In genomic region chr4:141031733-141032132, GRCm38 (mm10) we compare ENCODE assay signal across 8 mouse cellular contexts. TPM values are rescaled to one million over a fixed set of nuclear protein-coding genes. Genes with fewer than 3 reads are reported as not detected.
DNase-seq lines count a peak whose midpoint lies in the region; ATAC-seq and TF ChIP-seq lines count a peak whose summit lies in the region.

No protein-coding gene starts in this region.

- H3K4me3 ChIP-seq in gastrocnemius, adult 2 months = no peak overlapping the region
- no peak overlapping the region for H3K4me3 ChIP-seq in intestine, embryonic 15.5 days (replicated peaks)
- no peak overlapping the region for H3K4me3 ChIP-seq in midbrain, embryonic 13.5 days (replicated peaks)

- no peak overlapping the region for H3K9ac ChIP-seq in intestine, embryonic 15.5 days
- H3K9ac ChIP-seq in midbrain, embryonic 13.5 days (replicated peaks) = no peak overlapping the region

- H3K27ac ChIP-seq in gastrocnemius, adult 2 months = peak overlapping the region; percentile 88
- H3K27ac ChIP-seq in intestine, embryonic 15.5 days = no peak overlapping the region
- no peak overlapping the region for H3K27ac ChIP-seq in midbrain, embryonic 13.5 days

- DNase-seq in right cerebral cortex, adult 18-20 months = peak; percentile 76
- no peak for DNase-seq in right cerebral cortex, postnatal 36 days (ENCODE audit: low spot score in 2 of 2)
- peak; percentile 87 to 88 for DNase-seq in cerebellum, postnatal 36 days
- DNase-seq in gastrocnemius, adult 2 months = peak; percentile 91
- DNase-seq in left cerebral cortex, postnatal 36 days (ENCODE audit: low spot score in 2 of 2) = peak; percentile 75 to 76
- peak; percentile 60 to 82 for DNase-seq in spleen, adult 18-20 months

- intact Hi-C loops in gastrocnemius, adult 2 months (cut with DNase I) = loop anchor here (1.0 to 10.0 kb wide), 2 partner anchors 67 to 247 kb away; no protein-coding TSS in a partner anchor
- intact Hi-C loops in left cerebral cortex, postnatal 36 days (cut with DNase I) = loop anchor here (2.0 kb wide), 1 partner anchor 67 kb away; no protein-coding TSS in a partner anchor

- no peaks in the 10 kb centered on the region; the same call in 1 of the 2 replicates for H3K36me3 ChIP-seq in intestine, embryonic 15.5 days
- H3K36me3 ChIP-seq in midbrain, embryonic 13.5 days = peaks cover 85% of the 10 kb centered on the region

- H3K27me3 ChIP-seq in intestine, embryonic 15.5 days (replicated peaks) = no peaks in the 10 kb centered on the region
- no peaks in the 10 kb centered on the region for H3K27me3 ChIP-seq in midbrain, embryonic 13.5 days

- WGBS in intestine, embryonic 15.5 days = 12% methylated on average over 6 of the region's 6 CpGs
- WGBS in midbrain, embryonic 13.5 days = 21% methylated on average over 6 of the region's 6 CpGs

- peak; percentile 53 for ATAC-seq in intestine, embryonic 15.5 days
- ATAC-seq in midbrain, embryonic 13.5 days = peak; percentile 68

- H3K9me3 ChIP-seq in intestine, embryonic 15.5 days = no peaks in the 10 kb centered on the region
- no peaks in the 10 kb centered on the region for H3K9me3 ChIP-seq in midbrain, embryonic 13.5 days

- H3K4me1 ChIP-seq in intestine, embryonic 15.5 days (replicated peaks) = peaks cover 9% of the 10 kb centered on the region
- peaks cover 8% of the 10 kb centered on the region for H3K4me1 ChIP-seq in midbrain, embryonic 13.5 days (replicated peaks)

- no peak overlapping the region for H3K4me2 ChIP-seq in intestine, embryonic 15.5 days (replicated peaks)
- no peak overlapping the region for H3K4me2 ChIP-seq in midbrain, embryonic 13.5 days (replicated peaks)

- peak; percentile 97 for TF ChIP-seq CTCF in gastrocnemius, adult 2 months (IDR thresholded peaks at IDR 0.05)

RNA-seq across cellular contexts. Expression of gene Mfap2, which starts 21.5 kb away (rescaled TPM):
- total RNA-seq in gastrocnemius, adult 2 months (2021) = 1 to 10 TPM; 1.5 to 4.7 TPM
- 329 and 347 TPM in 2 replicates for polyA plus RNA-seq in intestine, embryonic 15.5 days (2015; fragmentation: Nextera tagmentation; extraction: Ambion mirVana)
- 1 to 10 TPM; 3.9 to 5.9 TPM for total RNA-seq in left cerebral cortex, postnatal 36 days (2021)
- polyA plus RNA-seq in midbrain, embryonic 13.5 days (2015; fragmentation: Nextera tagmentation; extraction: Ambion mirVana) = 181 and 207 TPM in 2 replicates

RNA-seq across cellular contexts. Expression of gene Crocc, which starts 28.6 kb away (rescaled TPM):
- 1 to 10 TPM; 1.7 to 2.0 TPM for total RNA-seq in gastrocnemius, adult 2 months (2021)
- 4.0 and 4.7 TPM in 2 replicates for polyA plus RNA-seq in intestine, embryonic 15.5 days (2015; fragmentation: Nextera tagmentation; extraction: Ambion mirVana)
- total RNA-seq in left cerebral cortex, postnatal 36 days (2021) = 10 to 100 TPM; 40.3 to 73.7 TPM
- 6.8 and 8.8 TPM in 2 replicates for polyA plus RNA-seq in midbrain, embryonic 13.5 days (2015; fragmentation: Nextera tagmentation; extraction: Ambion mirVana)

RNA-seq across cellular contexts. Expression of gene Atp13a2, which starts 45.1 kb away (rescaled TPM):
- 10 to 100 TPM; 20.0 to 23.7 TPM for total RNA-seq in gastrocnemius, adult 2 months (2021)
- 29.8 and 35.7 TPM in 2 replicates for polyA plus RNA-seq in intestine, embryonic 15.5 days (2015; fragmentation: Nextera tagmentation; extraction: Ambion mirVana)
- total RNA-seq in left cerebral cortex, postnatal 36 days (2021) = 100 to 1,000 TPM; 162 to 171 TPM
- polyA plus RNA-seq in midbrain, embryonic 13.5 days (2015; fragmentation: Nextera tagmentation; extraction: Ambion mirVana) = 118 and 127 TPM in 2 replicates

RNA-seq across cellular contexts. Expression of gene Necap2, which starts 46.4 kb away (rescaled TPM):
- 10 to 100 TPM; 13.1 to 16.5 TPM for total RNA-seq in gastrocnemius, adult 2 months (2021)
- 66.6 and 70.2 TPM in 2 replicates for polyA plus RNA-seq in intestine, embryonic 15.5 days (2015; fragmentation: Nextera tagmentation; extraction: Ambion mirVana)
- 10 to 100 TPM; 38.2 to 42.4 TPM for total RNA-seq in left cerebral cortex, postnatal 36 days (2021)
- 47.2 and 52.3 TPM in 2 replicates for polyA plus RNA-seq in midbrain, embryonic 13.5 days (2015; fragmentation: Nextera tagmentation; extraction: Ambion mirVana)

RNA-seq across cellular contexts. Expression of gene Spata21, which starts 56.4 kb away (rescaled TPM):
- total RNA-seq in gastrocnemius, adult 2 months (2021) = not detected
- not detected in 2 replicates for polyA plus RNA-seq in intestine, embryonic 15.5 days (2015; fragmentation: Nextera tagmentation; extraction: Ambion mirVana)
- under 1 TPM; 0.43 to 0.79 TPM for total RNA-seq in left cerebral cortex, postnatal 36 days (2021)
- 0.22 TPM in 1 of 2 replicates, not detected in the other for polyA plus RNA-seq in midbrain, embryonic 13.5 days (2015; fragmentation: Nextera tagmentation; extraction: Ambion mirVana)

Comparison
In these comparisons a context has a peak if more than half of its experiments do, and no peak if none do; other contexts are left out.
1. DNase-seq: peak in right cerebral cortex, adult 18-20 months (single experiment), cerebellum, postnatal 36 days (2 of 2), gastrocnemius, adult 2 months (single experiment), left cerebral cortex, postnatal 36 days (2 of 2) and spleen, adult 18-20 months (2 of 2); none in right cerebral cortex, postnatal 36 days (0 of 2).
2. RNA of gene Crocc, which starts 28.6 kb away (total RNA-seq): 40.3 to 73.7 TPM in left cerebral cortex, postnatal 36 days; 1.7 to 2.0 TPM in gastrocnemius, adult 2 months; every median in the first group is over 10 times any median in the second.
3. RNA of gene Atp13a2, which starts 45.1 kb away (total RNA-seq): 162 to 171 TPM in left cerebral cortex, postnatal 36 days; 20.0 to 23.7 TPM in gastrocnemius, adult 2 months; every median in the first group is over 4 times any median in the second.